Mouse (Mus musculus) MEL (cell line): ENCODE results near the gene Gm5414. TPM values are rescaled to one million over a fixed set of nuclear protein-coding genes. Genes with fewer than 3 reads are reported as not detected.

Experiments
- DNase-seq: peaks from one replicate; pipeline ENCODE4 v3.0.0; 2011; ENCODE audit warnings: low read depth, low spot score
- H3K27ac ChIP-seq: 2 replicates; pipeline ENCODE4 v1.5.1; 2012; ENCODE audit warnings: low read depth, mild to moderate bottlenecking, control low read depth, low read length, moderate library complexity; ENCODE audit not compliant: control insufficient read depth
- H3K27me3 ChIP-seq, 2 experiments: fragments of 150-350 bp in 1 of 2; sonication (generic) in 1 of 2; 2 replicates each; pipeline ENCODE4 v1.6.1; 2012; ENCODE audit warnings: low read length in 2 of 2, mild to moderate bottlenecking in 2 of 2, improper control_type of control experiment in 1 of 2, moderate library complexity in 1 of 2; ENCODE audit not compliant: insufficient read depth in 2 of 2, control insufficient read depth in 1 of 2
- H3K36me3 ChIP-seq, 2 experiments: 2 replicates each; pipeline ENCODE4 v1.6.1; 2012 to 2014; ENCODE audit warnings: low read length in 2 of 2, improper control_type of control experiment in 1 of 2, inconsistent platforms in 1 of 2, mild to moderate bottlenecking in 1 of 2; ENCODE audit not compliant: insufficient read depth in 2 of 2, control insufficient read depth in 1 of 2
- H3K4me1 ChIP-seq, 2 experiments: fragments of 150-350 bp in 1 of 2; sonication (generic) in 1 of 2; 2 replicates each; pipeline ENCODE4 v1.6.1; 2012; ENCODE audit warnings: low read length in 2 of 2, improper control_type of control experiment in 1 of 2, mild to moderate bottlenecking in 1 of 2; ENCODE audit not compliant: insufficient read depth in 2 of 2, control insufficient read depth in 1 of 2
- H3K4me3 ChIP-seq, 2 experiments: fragments of 150-350 bp in 1 of 2; sonication (generic) in 1 of 2; 2 replicates each; pipeline ENCODE4 v1.5.1; 2012; ENCODE audit warnings: low read depth in 2 of 2, low read length in 2 of 2, mild to moderate bottlenecking in 2 of 2, moderate library complexity in 2 of 2, control low read depth in 1 of 2, improper control_type of control experiment in 1 of 2; ENCODE audit not compliant: control insufficient read depth in 1 of 2, insufficient read depth in 1 of 2
- H3K79me2 ChIP-seq: 2 replicates; pipeline ENCODE4 v1.6.1; 2012; ENCODE audit warnings: mild to moderate bottlenecking, low read length, moderate library complexity; ENCODE audit not compliant: control insufficient read depth, poor library complexity, insufficient read depth
- H3K9ac ChIP-seq: 2 replicates; pipeline ENCODE4 v1.6.1; 2012; ENCODE audit warnings: low read depth, mild to moderate bottlenecking, control low read depth, low read length, moderate library complexity; ENCODE audit not compliant: control insufficient read depth, poor library complexity, severe bottlenecking
- H3K9me3 ChIP-seq: fragments of 150-350 bp; sonication (generic); replicated peaks from 2 replicates; pipeline ENCODE4 v1.6.1; 2012; ENCODE audit warnings: mild to moderate bottlenecking, low read length, improper control_type of control experiment, moderate library complexity; ENCODE audit not compliant: insufficient read depth
- BHLHE40 ChIP-seq: IDR thresholded peaks from 2 replicates; pipeline ENCODE4 v1.6.1; 2012; ENCODE audit warnings: low read depth, mild to moderate bottlenecking, inconsistent platforms, low read length, improper control_type of control experiment, borderline replicate concordance
- CHD1 ChIP-seq: IDR thresholded peaks from 2 replicates; pipeline ENCODE4 v1.6.1; 2012; ENCODE audit warnings: low read depth, mild to moderate bottlenecking, inconsistent platforms, low read length, improper control_type of control experiment
- ELF1 ChIP-seq: IDR thresholded peaks from 2 replicates; pipeline ENCODE4 v1.6.1; 2014; ENCODE audit warnings: low read depth, mild to moderate bottlenecking, inconsistent platforms, low read length, improper control_type of control experiment, moderate library complexity
- GABPA ChIP-seq: IDR thresholded peaks from 2 replicates; pipeline ENCODE4 v1.6.1; 2012; ENCODE audit warnings: low read depth, mild to moderate bottlenecking, inconsistent platforms, low read length, improper control_type of control experiment, moderate library complexity
- KAT2A ChIP-seq: conservative IDR thresholded peaks from 2 replicates; pipeline ENCODE4 v1.6.1; 2012; ENCODE audit warnings: low read depth, low read length, improper control_type of control experiment, inconsistent platforms
- MEF2A ChIP-seq: IDR thresholded peaks from 2 replicates; pipeline ENCODE4 v1.6.1; 2014; ENCODE audit warnings: low read depth, mild to moderate bottlenecking, inconsistent platforms, low read length, improper control_type of control experiment; ENCODE audit not compliant: poor library complexity, insufficient replicate concordance, severe bottlenecking; ENCODE audit errors: extremely low read depth
- MXI1 ChIP-seq: IDR thresholded peaks from 2 replicates; pipeline ENCODE4 v1.6.1; 2011; ENCODE audit warnings: mild to moderate bottlenecking, low read depth, low read length, improper control_type of control experiment
- POLR2AphosphoS2 ChIP-seq: IDR thresholded peaks from 2 replicates; pipeline ENCODE4 v1.6.1; 2011; ENCODE audit warnings: low read length, improper control_type of control experiment
- POLR2AphosphoS5 ChIP-seq: IDR thresholded peaks from 2 replicates; pipeline ENCODE4 v1.6.1; 2012; ENCODE audit warnings: low read depth, borderline replicate concordance, mild to moderate bottlenecking, inconsistent platforms, low read length, moderate library complexity, mixed read lengths
- SIN3A ChIP-seq: IDR thresholded peaks from 2 replicates; pipeline ENCODE4 v1.6.1; 2012; ENCODE audit warnings: low read length, improper control_type of control experiment, inconsistent platforms
- SMC3 ChIP-seq: IDR thresholded peaks from 2 replicates; pipeline ENCODE4 v1.6.1; 2011; ENCODE audit warnings: low read depth, low read length, improper control_type of control experiment
- ZC3H11A ChIP-seq: IDR thresholded peaks from 2 replicates; pipeline ENCODE4 v1.6.1; 2012; ENCODE audit warnings: low read depth, mild to moderate bottlenecking, inconsistent platforms, low read length, improper control_type of control experiment
- ZKSCAN1 ChIP-seq: IDR thresholded peaks from 2 replicates; pipeline ENCODE4 v1.6.1; 2012; ENCODE audit warnings: low read depth, mild to moderate bottlenecking, inconsistent platforms, low read length, improper control_type of control experiment, moderate library complexity
- ZMIZ1 ChIP-seq: IDR thresholded peaks from 2 replicates; pipeline ENCODE4 v1.6.1; 2012; ENCODE audit warnings: low read depth, mild to moderate bottlenecking, inconsistent platforms, low read length, improper control_type of control experiment, moderate library complexity
- ZNF384 ChIP-seq: IDR thresholded peaks from 2 replicates; pipeline ENCODE4 v1.6.1; 2012; ENCODE audit warnings: low read depth, mild to moderate bottlenecking, inconsistent platforms, low read length, improper control_type of control experiment
- polyA plus RNA-seq, 2 experiments: library from polyadenylated mRNA; stranded (reverse) in 1 of 2; unstranded in 1 of 2; fragments of >175 nt in 1 of 2; fragments of >200 nt in 1 of 2; gene quantifications; 2 replicates each; pipeline versions ENCODE4 v1.2.1 to v1.2.4; 2012; ENCODE audit warnings: low replicate concordance in 2 of 2, low read depth in 1 of 2; ENCODE audit not compliant: insufficient read length in 2 of 2, insufficient read depth in 1 of 2, missing spikeins in 1 of 2
- total RNA-seq: library from RNA; depleted of rRNA; stranded (reverse); fragments of 300-350 nt; gene quantifications from 2 replicates; pipeline ENCODE4 v1.2.3, GENCODE M21; 2012; rRNA removed

Gm5414 gene
- total RNA-seq (not detected in 2 replicates), polyA plus RNA-seq (not detected)

DNA sequence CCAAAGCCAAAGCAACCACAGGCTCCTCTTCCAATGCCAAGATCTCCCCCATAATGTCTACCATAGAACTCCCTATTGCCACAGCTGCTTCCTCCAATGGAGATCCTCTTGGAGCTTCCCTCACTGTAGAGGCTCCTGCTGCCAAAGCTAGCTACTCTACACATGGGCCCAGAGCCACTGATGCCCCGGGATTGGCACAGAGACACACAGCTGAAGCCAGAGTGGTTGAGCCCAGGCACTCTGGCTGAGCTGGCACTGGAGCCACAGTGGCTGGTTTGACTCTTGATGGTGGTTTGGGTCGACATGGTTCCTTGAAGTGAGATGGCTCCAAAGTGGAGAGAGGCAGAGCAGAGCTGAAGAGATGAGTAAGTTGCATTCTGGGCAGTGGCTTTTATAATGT, at the start of gene Gm5414:
Gm5414 (minus strand) TSS at position 305 of the 400 bp plus-strand sequence.
- no peaks in the 10 kb centered on the region for H3K4me1 ChIP-seq
- no peak within 1 kb of the TSS for H3K9ac ChIP-seq
- no peaks in the 10 kb centered on the region for H3K36me3 ChIP-seq
- H3K4me3 ChIP-seq = no peak within 1 kb of the TSS
- no peaks in the 10 kb centered on the region for H3K79me2 ChIP-seq
- H3K9me3 ChIP-seq = no peaks in the 10 kb centered on the region
- no peak within 1 kb of the TSS for H3K27ac ChIP-seq
- TF ChIP-seq MXI1 (no peak), ZMIZ1 (no peak), ELF1 (no peak), POLR2AphosphoS2 (no peak), KAT2A (no peak), POLR2AphosphoS5 (no peak), ZKSCAN1 (no peak), CHD1 (no peak), MEF2A (no peak), SMC3 (no peak)
- DNase-seq = no peak
- peaks cover 0 to 1% of the 10 kb centered on the region in 2 experiments; a peak in 1 of 4 replicates for H3K27me3 ChIP-seq

DNA sequence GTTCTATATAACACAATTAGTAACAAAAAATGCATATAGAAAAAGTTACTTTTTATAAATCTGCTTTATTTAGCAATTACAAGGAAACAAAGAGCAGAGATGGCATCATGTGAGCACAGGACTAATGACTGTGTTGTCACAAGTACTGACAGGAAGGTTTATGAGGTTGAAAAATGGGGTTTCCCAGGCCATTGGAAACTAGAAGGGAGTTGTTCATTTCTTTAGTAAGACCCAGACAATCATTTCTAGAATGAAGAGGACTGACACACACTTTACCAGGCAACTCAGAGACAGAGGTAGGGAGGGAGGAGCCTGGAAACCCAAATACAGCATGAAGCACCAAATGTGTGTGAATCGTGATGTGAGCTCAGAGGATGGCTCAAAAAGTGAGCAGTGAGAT, 48.0 kb upstream of the Gm5414 start:
- no peaks in the 10 kb centered on the region for H3K79me2 ChIP-seq
- H3K9me3 ChIP-seq = no peaks in the 10 kb centered on the region
- no peak for TF ChIP-seq POLR2AphosphoS5
- TF ChIP-seq MEF2A = no peak
- TF ChIP-seq CHD1 = no peak
- TF ChIP-seq BHLHE40 = no peak
- TF ChIP-seq MXI1 = no peak
- TF ChIP-seq GABPA = no peak
- no peak for TF ChIP-seq ZNF384
- TF ChIP-seq SIN3A = no peak
- no peak for TF ChIP-seq ELF1
- TF ChIP-seq ZC3H11A = no peak
- TF ChIP-seq KAT2A = no peak
- no peak overlapping the region for H3K9ac ChIP-seq
- no peak for DNase-seq
- H3K36me3 ChIP-seq = no peaks in the 10 kb centered on the region
- no peak overlapping the region for H3K27ac ChIP-seq
- no peak overlapping the region for H3K4me3 ChIP-seq
- no peaks in the 10 kb centered on the region for H3K4me1 ChIP-seq
- H3K27me3 ChIP-seq = no peaks in the 10 kb centered on the region
